Mouse (Mus musculus) gastrocnemius, postnatal 36 days (tissue): Measurements from ENCODE around the gene Slc6a9. TPM values are rescaled to one million over a fixed set of nuclear protein-coding genes. Genes with fewer than 3 reads are reported as not detected.

Experiments
- total RNA-seq, 2 experiments: library from RNA; stranded (reverse); gene quantifications; 2 replicates each; pipeline ENCODE4 v1.2.3; 2021

Gene Slc6a9
- total RNA-seq, 2 experiments from 2014 or later = 5.0 to 6.0 TPM

Other genes with a start within 250 kb of the Slc6a9 start
- gene Dmap1, start 152.2 kb upstream of the Slc6a9 start, total RNA-seq = 10 to 100 TPM; 14.4 to 16.2 TPM
- not detected for gene Gm12845, start 110.1 kb upstream of the Slc6a9 start, total RNA-seq
- gene Klf17, start 68.9 kb upstream of the Slc6a9 start, total RNA-seq = not detected
- under 1 TPM in 1 of 2 experiments, not detected in 1; 0.33 TPM for gene Ccdc24, start 38.1 kb downstream of the Slc6a9 start, total RNA-seq
- gene B4galt2, start 49.0 kb downstream of the Slc6a9 start, total RNA-seq = 1 to 10 TPM; 2.8 to 3.2 TPM
- 10 to 100 TPM; 65.4 to 74.0 TPM for gene Atp6v0b, start 52.8 kb downstream of the Slc6a9 start, total RNA-seq
- gene Dph2, start 57.5 kb downstream of the Slc6a9 start, total RNA-seq = 1 to 10 TPM; 1.4 to 2.6 TPM
- 100 to 1,000 TPM; 222 to 284 TPM for gene Ipo13, start 80.5 kb downstream of the Slc6a9 start, total RNA-seq
- gene Artn, start 95.3 kb downstream of the Slc6a9 start, total RNA-seq = under 1 TPM; 0.15 to 0.32 TPM